ENCODE assay signal across 12 mouse cellular contexts in the genomic region with DNA sequence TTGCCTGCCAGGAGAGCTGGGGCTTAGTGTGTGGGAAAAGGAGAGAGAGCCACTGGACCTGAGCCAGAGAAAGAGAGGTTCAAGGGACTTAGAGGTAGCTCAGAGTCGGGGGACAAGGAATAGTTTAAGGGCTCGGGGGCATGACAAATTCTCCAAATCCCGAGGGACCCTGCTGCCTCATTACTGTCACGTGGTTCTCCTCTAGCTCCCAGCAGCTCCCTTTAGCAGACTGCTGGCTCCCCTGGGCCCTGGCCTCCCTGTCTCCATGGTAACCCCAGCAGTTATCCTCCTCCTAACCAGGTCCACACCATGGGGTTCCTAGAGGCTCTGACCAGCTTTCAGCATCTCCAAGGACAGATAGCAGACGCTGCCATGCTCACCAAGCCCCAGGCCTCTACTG. TPM values are rescaled to one million over a fixed set of nuclear protein-coding genes. Genes with fewer than 3 reads are reported as not detected.
DNase-seq lines count a peak whose midpoint lies in the region; ATAC-seq lines count a peak whose summit lies in the region.
"Had no signal": no experiment of that assay in that cellular context is flagged by ENCODE, and none has a peak within 500 bp of the region (broad histone marks: within the 10 kb centered on the region; RNA-seq: fewer than 3 reads in every experiment).

No protein-coding gene starts in this region.

- 0 out of 2 replicates have a peak overlapping the region, but pooled peaks have one; percentile 88 for H3K4me2 ChIP-seq in intestine, embryonic 14.5 days (ENCODE audit: low read length)
- no peak overlapping the region for H3K4me2 ChIP-seq in intestine, embryonic 15.5 days (replicated peaks)
- H3K4me2 ChIP-seq in hindbrain, embryonic 12.5 days (replicated peaks): peak overlapping the region; percentile 62
- H3K4me2 ChIP-seq in neural tube, embryonic 12.5 days (replicated peaks): peak overlapping the region; percentile 80
- H3K4me2 ChIP-seq in heart, embryonic 11.5 days: no peak overlapping the region
- H3K4me2 ChIP-seq: heart, embryonic 15.5 days had no signal

- H3K9me3 ChIP-seq in intestine, embryonic 14.5 days (ENCODE audit: control insufficient read depth, low read length): no peaks in the 10 kb centered on the region
- no peaks in the 10 kb centered on the region for H3K9me3 ChIP-seq in intestine, embryonic 15.5 days
- H3K9me3 ChIP-seq in hindbrain, embryonic 12.5 days (replicated peaks): no peaks in the 10 kb centered on the region
- H3K9me3 ChIP-seq in neural tube, embryonic 12.5 days: no peaks in the 10 kb centered on the region
- H3K9me3 ChIP-seq in heart, embryonic 11.5 days (replicated peaks; ENCODE audit: control insufficient read depth, low read length): no peaks in the 10 kb centered on the region
- H3K9me3 ChIP-seq: embryonic facial prominence, embryonic 15.5 days; heart, embryonic 15.5 days; stomach, embryonic 15.5 days had no signal

- no peak for DNase-seq in intestine, embryonic 14.5 days (ENCODE audit: low spot score)
- peak; percentile 74 for DNase-seq in cerebellum, postnatal 10 days
- DNase-seq in adrenal gland, adult 8-10 months: no peak
- DNase-seq: kidney, postnatal 25 days had no signal

- H3K9ac ChIP-seq in intestine, embryonic 14.5 days (ENCODE audit: low read length): no peak overlapping the region
- no peak overlapping the region for H3K9ac ChIP-seq in intestine, embryonic 15.5 days
- peak overlapping the region; percentile 87 for H3K9ac ChIP-seq in hindbrain, embryonic 12.5 days
- peak overlapping the region; percentile 80 for H3K9ac ChIP-seq in neural tube, embryonic 12.5 days
- H3K9ac ChIP-seq in heart, embryonic 11.5 days (ENCODE audit: low read depth, low read length): no peak overlapping the region
- H3K9ac ChIP-seq: embryonic facial prominence, embryonic 15.5 days; heart, embryonic 15.5 days; stomach, embryonic 15.5 days had no signal

- H3K27ac ChIP-seq in intestine, embryonic 14.5 days (ENCODE audit: low read depth): no peak overlapping the region
- H3K27ac ChIP-seq in intestine, embryonic 15.5 days: no peak overlapping the region
- peak overlapping the region; percentile 95 for H3K27ac ChIP-seq in hindbrain, embryonic 12.5 days
- peak overlapping the region; percentile 79 for H3K27ac ChIP-seq in neural tube, embryonic 12.5 days
- no peak overlapping the region for H3K27ac ChIP-seq in heart, embryonic 11.5 days (ENCODE audit: low read depth, low read length)
- H3K27ac ChIP-seq: embryonic facial prominence, embryonic 15.5 days; heart, embryonic 15.5 days; stomach, embryonic 15.5 days had no signal

- H3K36me3 ChIP-seq in intestine, embryonic 14.5 days (ENCODE audit: control insufficient read depth, insufficient read depth, low read length): no peaks in the 10 kb centered on the region
- no peaks in the 10 kb centered on the region for H3K36me3 ChIP-seq in intestine, embryonic 15.5 days
- H3K36me3 ChIP-seq in hindbrain, embryonic 12.5 days: peaks cover 4% of the 10 kb centered on the region; the same call in 1 of the 2 replicates
- H3K36me3 ChIP-seq in neural tube, embryonic 12.5 days: peaks cover 15% of the 10 kb centered on the region
- H3K36me3 ChIP-seq in heart, embryonic 11.5 days (ENCODE audit: control insufficient read depth, insufficient read depth, low read length): no peaks in the 10 kb centered on the region
- H3K36me3 ChIP-seq: embryonic facial prominence, embryonic 15.5 days; heart, embryonic 15.5 days; stomach, embryonic 15.5 days had no signal

- H3K4me1 ChIP-seq in intestine, embryonic 14.5 days (replicated peaks; ENCODE audit: control insufficient read depth, insufficient read depth, low read length): peaks cover 10% of the 10 kb centered on the region
- peaks cover 37% of the 10 kb centered on the region for H3K4me1 ChIP-seq in intestine, embryonic 15.5 days (replicated peaks)
- H3K4me1 ChIP-seq in hindbrain, embryonic 12.5 days: peaks cover 74% of the 10 kb centered on the region
- peaks cover 75% of the 10 kb centered on the region for H3K4me1 ChIP-seq in neural tube, embryonic 12.5 days
- H3K4me1 ChIP-seq in heart, embryonic 11.5 days (ENCODE audit: control insufficient read depth, insufficient read depth, low read length): peaks cover 16% of the 10 kb centered on the region

- 11% methylated on average over 5 of the region's 5 CpGs for WGBS in intestine, embryonic 14.5 days
- 13% methylated on average over 5 of the region's 5 CpGs for WGBS in intestine, embryonic 15.5 days
- WGBS in hindbrain, embryonic 12.5 days: 2% methylated on average over 5 of the region's 5 CpGs
- WGBS in neural tube, embryonic 12.5 days: 1% methylated on average over 5 of the region's 5 CpGs
- WGBS in heart, embryonic 11.5 days (ENCODE audit: insufficient replicate concordance): 3% methylated on average over 5 of the region's 5 CpGs

- no peak overlapping the region for H3K4me3 ChIP-seq in intestine, embryonic 14.5 days (ENCODE audit: low read depth, low read length)
- no peak overlapping the region for H3K4me3 ChIP-seq in intestine, embryonic 15.5 days (replicated peaks)
- peak overlapping the region; percentile 76 for H3K4me3 ChIP-seq in hindbrain, embryonic 12.5 days
- peak overlapping the region; percentile 66 for H3K4me3 ChIP-seq in neural tube, embryonic 12.5 days
- H3K4me3 ChIP-seq in heart, embryonic 11.5 days (ENCODE audit: low read depth, low read length): no peak overlapping the region
- H3K4me3 ChIP-seq: heart, embryonic 15.5 days; stomach, embryonic 15.5 days had no signal

- peaks cover 33% of the 10 kb centered on the region for H3K27me3 ChIP-seq in intestine, embryonic 14.5 days (replicated peaks; ENCODE audit: control insufficient read depth, insufficient read depth, low read length)
- H3K27me3 ChIP-seq in intestine, embryonic 15.5 days (replicated peaks): peaks cover 28% of the 10 kb centered on the region
- peaks cover 29% of the 10 kb centered on the region for H3K27me3 ChIP-seq in hindbrain, embryonic 12.5 days
- peaks cover 25% of the 10 kb centered on the region for H3K27me3 ChIP-seq in neural tube, embryonic 12.5 days (replicated peaks)
- peaks cover 51% of the 10 kb centered on the region for H3K27me3 ChIP-seq in heart, embryonic 11.5 days (ENCODE audit: control insufficient read depth, insufficient read depth, low read length)

- no peak for ATAC-seq in intestine, embryonic 14.5 days (replicated peaks; ENCODE audit: low FRiP score, low TSS enrichment, low read depth)
- ATAC-seq in intestine, embryonic 15.5 days: no peak
- ATAC-seq in hindbrain, embryonic 12.5 days (ENCODE audit: low FRiP score): peak; percentile 41
- ATAC-seq in neural tube, embryonic 12.5 days (ENCODE audit: low FRiP score, low read depth): 0 out of 2 replicates have a peak, but pooled peaks have one; percentile 42
- ATAC-seq in erythroid progenitor cell, adult 5-6 weeks (replicated peaks; ENCODE audit: low FRiP score, poor library complexity, severe bottlenecking): no peak
- ATAC-seq in heart, embryonic 11.5 days (replicated peaks; ENCODE audit: insufficient number of reproducible peaks, low FRiP score, low TSS enrichment): no peak

RNA-seq across cellular contexts. Expression of a gene that starts 2.0 kb away (rescaled TPM):
- polyA plus RNA-seq in intestine, embryonic 14.5 days (2014; fragmentation: Nextera tagmentation; extraction: Ambion mirVana): 7.6 and 10.0 TPM in 2 replicates
- polyA plus RNA-seq in intestine, embryonic 15.5 days (2015; fragmentation: Nextera tagmentation; extraction: Ambion mirVana): 8.7 and 10.8 TPM in 2 replicates
- 125 and 140 TPM in 2 replicates for polyA plus RNA-seq in hindbrain, embryonic 12.5 days (2016; fragmentation: Nextera tagmentation; extraction: Ambion mirVana)
- 152 and 171 TPM in 2 replicates for polyA plus RNA-seq in neural tube, embryonic 12.5 days (2016; fragmentation: Nextera tagmentation; extraction: Ambion mirVana)
- total RNA-seq in erythroid progenitor cell, adult 5-6 weeks (2015; ENCODE audit: low replicate concordance): not detected in 2 replicates
- total RNA-seq in erythroid progenitor cell, adult 5-6 weeks (2017; ENCODE audit: low replicate concordance): not detected in 2 replicates
- polyA plus RNA-seq in heart, embryonic 11.5 days (2014; fragmentation: Nextera tagmentation; extraction: Ambion mirVana): 1.3 TPM in 2 replicates
- total RNA-seq in adrenal gland, adult 8-10 months (2022): 10 to 100 TPM; 53.9 to 83.9 (median 77.5) TPM

RNA-seq across cellular contexts. Expression of a gene that starts 12.5 kb away (rescaled TPM):
- polyA plus RNA-seq in intestine, embryonic 14.5 days (2014; fragmentation: Nextera tagmentation; extraction: Ambion mirVana): 281 and 296 TPM in 2 replicates
- polyA plus RNA-seq in intestine, embryonic 15.5 days (2015; fragmentation: Nextera tagmentation; extraction: Ambion mirVana): 305 and 329 TPM in 2 replicates
- 148 and 157 TPM in 2 replicates for polyA plus RNA-seq in hindbrain, embryonic 12.5 days (2016; fragmentation: Nextera tagmentation; extraction: Ambion mirVana)
- 148 and 162 TPM in 2 replicates for polyA plus RNA-seq in neural tube, embryonic 12.5 days (2016; fragmentation: Nextera tagmentation; extraction: Ambion mirVana)
- 211 and 271 TPM in 2 replicates for total RNA-seq in erythroid progenitor cell, adult 5-6 weeks (2015; ENCODE audit: low replicate concordance)
- total RNA-seq in erythroid progenitor cell, adult 5-6 weeks (2017; ENCODE audit: low replicate concordance): 78.9 and 80.8 TPM in 2 replicates
- 274 and 281 TPM in 2 replicates for polyA plus RNA-seq in heart, embryonic 11.5 days (2014; fragmentation: Nextera tagmentation; extraction: Ambion mirVana)
- total RNA-seq in adrenal gland, adult 8-10 months (2022): 100 to 1,000 TPM; 343 to 469 (median 379) TPM

RNA-seq across cellular contexts. Expression of a gene that starts 29.2 kb away (rescaled TPM):
- polyA plus RNA-seq in intestine, embryonic 14.5 days (2014; fragmentation: Nextera tagmentation; extraction: Ambion mirVana): 1.8 and 2.8 TPM in 2 replicates
- 15.2 and 18.0 TPM in 2 replicates for polyA plus RNA-seq in intestine, embryonic 15.5 days (2015; fragmentation: Nextera tagmentation; extraction: Ambion mirVana)
- polyA plus RNA-seq in hindbrain, embryonic 12.5 days (2016; fragmentation: Nextera tagmentation; extraction: Ambion mirVana): 30.8 and 33.5 TPM in 2 replicates
- 18.8 and 23.6 TPM in 2 replicates for polyA plus RNA-seq in neural tube, embryonic 12.5 days (2016; fragmentation: Nextera tagmentation; extraction: Ambion mirVana)
- total RNA-seq in erythroid progenitor cell, adult 5-6 weeks (2015; ENCODE audit: low replicate concordance): 5,198 and 5,361 TPM in 2 replicates
- 5,184 and 5,388 TPM in 2 replicates for total RNA-seq in erythroid progenitor cell, adult 5-6 weeks (2017; ENCODE audit: low replicate concordance)
- 102 and 112 TPM in 2 replicates for polyA plus RNA-seq in heart, embryonic 11.5 days (2014; fragmentation: Nextera tagmentation; extraction: Ambion mirVana)
- total RNA-seq in adrenal gland, adult 8-10 months (2022): under 1 TPM; 0.06 to 0.70 (median 0.31) TPM

RNA-seq across cellular contexts. Expression of a gene that starts 34.9 kb away (rescaled TPM):
- polyA plus RNA-seq in intestine, embryonic 14.5 days (2014; fragmentation: Nextera tagmentation; extraction: Ambion mirVana): 115 and 116 TPM in 2 replicates
- 156 and 171 TPM in 2 replicates for polyA plus RNA-seq in intestine, embryonic 15.5 days (2015; fragmentation: Nextera tagmentation; extraction: Ambion mirVana)
- polyA plus RNA-seq in hindbrain, embryonic 12.5 days (2016; fragmentation: Nextera tagmentation; extraction: Ambion mirVana): 96.9 and 101 TPM in 2 replicates
- 75.2 and 86.1 TPM in 2 replicates for polyA plus RNA-seq in neural tube, embryonic 12.5 days (2016; fragmentation: Nextera tagmentation; extraction: Ambion mirVana)
- 90.1 and 125 TPM in 2 replicates for total RNA-seq in erythroid progenitor cell, adult 5-6 weeks (2015; ENCODE audit: low replicate concordance)
- 38.5 and 49.9 TPM in 2 replicates for total RNA-seq in erythroid progenitor cell, adult 5-6 weeks (2017; ENCODE audit: low replicate concordance)
- polyA plus RNA-seq in heart, embryonic 11.5 days (2014; fragmentation: Nextera tagmentation; extraction: Ambion mirVana): 110 and 113 TPM in 2 replicates
- total RNA-seq in adrenal gland, adult 8-10 months (2022): 100 to 1,000 TPM; 171 to 220 (median 202) TPM

RNA-seq across cellular contexts. Expression of a gene that starts 52.2 kb away (rescaled TPM):
- polyA plus RNA-seq in intestine, embryonic 14.5 days (2014; fragmentation: Nextera tagmentation; extraction: Ambion mirVana): 4.5 and 4.7 TPM in 2 replicates
- polyA plus RNA-seq in intestine, embryonic 15.5 days (2015; fragmentation: Nextera tagmentation; extraction: Ambion mirVana): 3.2 and 3.5 TPM in 2 replicates
- polyA plus RNA-seq in hindbrain, embryonic 12.5 days (2016; fragmentation: Nextera tagmentation; extraction: Ambion mirVana): 21.5 and 22.8 TPM in 2 replicates
- polyA plus RNA-seq in neural tube, embryonic 12.5 days (2016; fragmentation: Nextera tagmentation; extraction: Ambion mirVana): 23.3 and 23.7 TPM in 2 replicates
- total RNA-seq in erythroid progenitor cell, adult 5-6 weeks (2015; ENCODE audit: low replicate concordance): not detected in 2 replicates
- not detected in 2 replicates for total RNA-seq in erythroid progenitor cell, adult 5-6 weeks (2017; ENCODE audit: low replicate concordance)
- 3.1 and 5.1 TPM in 2 replicates for polyA plus RNA-seq in heart, embryonic 11.5 days (2014; fragmentation: Nextera tagmentation; extraction: Ambion mirVana)
- 1 to 10 TPM; 3.8 to 6.2 (median 5.0) TPM for total RNA-seq in adrenal gland, adult 8-10 months (2022)

Comparison
In these comparisons a context has a peak if more than half of its experiments do, and no peak if none do; other contexts are left out.
1. H3K4me2 ChIP-seq: peak in intestine, embryonic 14.5 days (single experiment), hindbrain, embryonic 12.5 days (single experiment) and neural tube, embryonic 12.5 days (single experiment); none in intestine, embryonic 15.5 days (single experiment) and heart, embryonic 11.5 days (single experiment).
2. ATAC-seq: peak in hindbrain, embryonic 12.5 days (single experiment) and neural tube, embryonic 12.5 days (single experiment); none in intestine, embryonic 14.5 days (single experiment), intestine, embryonic 15.5 days (single experiment), erythroid progenitor cell, adult 5-6 weeks (single experiment) and heart, embryonic 11.5 days (single experiment).
3. DNase-seq: peak in cerebellum, postnatal 10 days (2 of 2); none in intestine, embryonic 14.5 days (single experiment) and adrenal gland, adult 8-10 months (single experiment).
4. H3K27ac ChIP-seq: peak in hindbrain, embryonic 12.5 days (single experiment) and neural tube, embryonic 12.5 days (single experiment); none in intestine, embryonic 14.5 days (single experiment), intestine, embryonic 15.5 days (single experiment) and heart, embryonic 11.5 days (single experiment).
5. H3K4me3 ChIP-seq: peak in hindbrain, embryonic 12.5 days (single experiment) and neural tube, embryonic 12.5 days (single experiment); none in intestine, embryonic 14.5 days (single experiment), intestine, embryonic 15.5 days (single experiment) and heart, embryonic 11.5 days (single experiment).
6. H3K9ac ChIP-seq: peak in hindbrain, embryonic 12.5 days (single experiment) and neural tube, embryonic 12.5 days (single experiment); none in intestine, embryonic 14.5 days (single experiment), intestine, embryonic 15.5 days (single experiment) and heart, embryonic 11.5 days (single experiment).
7. RNA of a gene that starts 2.0 kb away (polyA plus RNA-seq): 152 to 171 TPM in neural tube, embryonic 12.5 days and 125 to 140 TPM in hindbrain, embryonic 12.5 days; 8.7 to 10.8 TPM in intestine, embryonic 15.5 days, 7.6 to 10.0 TPM in intestine, embryonic 14.5 days and 1.3 TPM in heart, embryonic 11.5 days; every median in the first group is over 10 times any median in the second.